Mouse (Mus musculus): ENCODE data around the gene Olfr49.
A peak's percentile ranks its signal among the peaks of the same experiment; 100 is the strongest.

The Olfr49 gene

DNA sequence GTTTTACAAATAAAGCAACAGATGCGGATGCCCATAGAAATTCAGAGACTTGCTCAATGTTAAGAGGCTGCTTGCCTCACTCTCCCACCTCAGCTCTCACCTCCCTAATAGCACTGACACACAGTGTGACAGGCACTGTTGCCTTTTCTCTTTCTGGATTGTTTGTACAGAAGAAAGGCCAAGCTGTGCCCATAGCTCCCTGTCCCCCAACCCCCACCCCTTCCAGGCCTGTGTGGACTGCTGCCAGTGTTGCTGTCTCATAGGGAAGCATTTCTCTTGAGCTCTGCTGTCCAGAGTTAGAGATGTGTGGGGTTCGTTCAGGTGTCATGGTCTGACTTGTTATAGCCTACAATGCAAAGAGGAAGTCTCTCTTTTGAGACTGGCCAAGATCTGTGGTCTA, 24.5 kb downstream of the Olfr49 start:
- DNase-seq, result no peak

DNA sequence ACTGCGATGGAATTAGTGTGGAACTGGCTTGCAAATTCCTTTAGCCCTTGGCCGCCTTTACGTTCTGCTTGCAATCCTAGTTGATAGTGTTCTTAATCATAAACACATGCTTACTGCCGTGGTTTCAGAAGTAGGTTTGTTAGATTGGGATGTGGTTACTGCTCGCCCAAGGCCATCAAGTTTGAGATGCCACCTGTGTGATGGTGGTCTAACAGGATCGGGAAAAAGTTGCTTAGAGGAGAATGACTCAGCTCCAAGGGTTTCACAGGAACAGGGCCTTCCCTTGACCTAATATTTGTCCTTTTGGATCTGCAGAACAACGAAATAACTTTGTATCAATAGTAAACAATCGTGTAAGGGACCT, 25.0 kb downstream of the Olfr49 start:
- no peak for DNase-seq

DNA sequence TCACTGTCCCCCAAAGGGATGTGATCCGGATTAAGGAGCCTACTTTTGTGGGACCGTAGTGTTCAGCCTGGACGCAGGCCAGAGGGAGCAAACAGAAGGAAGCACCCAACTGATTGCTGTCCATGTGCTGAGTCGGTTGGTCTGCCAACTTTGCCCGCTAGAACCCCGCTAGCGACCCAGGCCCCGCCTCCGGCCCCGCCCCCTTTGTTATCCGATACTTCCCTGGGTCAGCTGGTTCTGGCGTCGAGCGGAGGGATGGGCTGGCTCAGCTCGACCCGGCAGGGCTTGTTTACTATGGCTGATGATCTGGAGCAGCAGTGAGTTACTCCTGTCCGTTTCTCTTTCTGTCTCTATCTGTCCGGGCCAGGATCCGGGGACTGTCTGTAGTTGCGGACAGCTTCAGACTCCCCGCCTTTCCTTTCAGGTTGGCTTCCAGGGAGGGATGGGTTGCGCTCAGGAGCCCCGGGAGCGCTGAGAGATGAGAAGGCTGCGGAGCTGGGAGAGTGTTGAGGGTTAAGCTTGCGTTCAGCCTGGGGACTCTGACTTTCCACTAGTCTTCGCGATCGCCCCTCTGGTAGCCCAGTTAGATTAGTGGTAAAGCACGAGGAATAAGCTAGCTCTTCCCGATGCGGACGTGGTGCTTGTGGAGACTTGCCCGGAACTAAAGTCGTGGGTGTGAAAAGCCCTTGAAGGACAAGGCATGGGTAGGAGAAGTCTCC, 25.6 kb downstream of the Olfr49 start:
- peak; percentile 85 for DNase-seq

DNA sequence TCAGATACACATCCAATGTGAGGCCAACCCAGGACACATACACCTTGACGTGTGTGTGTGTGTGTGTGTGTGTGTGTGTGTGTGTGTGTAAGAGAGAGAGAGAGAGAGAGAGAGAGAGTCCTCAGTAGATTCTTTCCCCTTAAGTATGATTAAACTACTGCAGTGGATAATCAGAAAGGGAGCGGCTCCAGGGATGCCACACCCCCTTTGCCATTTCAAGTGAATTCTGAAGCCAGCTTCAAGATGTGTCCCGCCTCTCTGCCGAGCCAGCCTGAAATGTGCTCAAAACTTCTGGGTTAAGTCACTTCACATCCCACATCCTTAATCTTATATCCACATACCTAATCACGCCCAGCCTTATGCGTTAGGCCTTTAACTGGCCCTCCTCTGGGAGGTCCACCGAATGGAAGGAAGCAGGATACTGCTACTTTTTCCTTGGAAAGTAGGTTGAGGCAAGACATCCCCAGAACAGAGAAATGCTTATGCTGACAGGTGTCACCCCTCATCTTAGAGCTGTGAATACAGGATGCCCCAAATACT, 26.5 kb downstream of the Olfr49 start:
- no peak for DNase-seq

DNA sequence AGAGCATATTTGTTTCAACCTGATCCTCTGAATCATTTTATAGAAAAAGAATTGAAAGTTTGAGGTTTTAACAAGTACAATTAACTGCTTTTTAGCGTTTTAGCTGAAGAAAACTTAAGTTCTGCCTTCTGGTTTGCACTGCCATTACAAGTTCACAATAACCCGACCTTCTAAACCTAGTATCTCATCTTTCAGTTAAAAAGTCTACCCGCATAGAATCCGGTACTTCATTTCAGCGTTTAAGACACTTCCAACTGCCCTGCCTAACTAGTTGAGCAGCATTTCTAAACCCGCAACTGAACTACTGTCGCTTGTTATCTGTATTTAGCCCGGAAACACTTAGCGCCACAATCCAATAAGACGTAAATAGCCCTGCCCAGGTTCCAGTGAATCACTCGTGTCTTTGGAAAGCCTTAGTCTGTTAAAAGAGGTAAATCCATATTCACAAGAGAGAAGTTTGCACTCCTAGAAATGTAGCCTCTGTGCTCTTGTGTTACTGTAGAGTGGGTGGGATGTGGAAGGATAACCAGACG, 30.0 kb downstream of the Olfr49 start:
- DNase-seq, result no peak

DNA sequence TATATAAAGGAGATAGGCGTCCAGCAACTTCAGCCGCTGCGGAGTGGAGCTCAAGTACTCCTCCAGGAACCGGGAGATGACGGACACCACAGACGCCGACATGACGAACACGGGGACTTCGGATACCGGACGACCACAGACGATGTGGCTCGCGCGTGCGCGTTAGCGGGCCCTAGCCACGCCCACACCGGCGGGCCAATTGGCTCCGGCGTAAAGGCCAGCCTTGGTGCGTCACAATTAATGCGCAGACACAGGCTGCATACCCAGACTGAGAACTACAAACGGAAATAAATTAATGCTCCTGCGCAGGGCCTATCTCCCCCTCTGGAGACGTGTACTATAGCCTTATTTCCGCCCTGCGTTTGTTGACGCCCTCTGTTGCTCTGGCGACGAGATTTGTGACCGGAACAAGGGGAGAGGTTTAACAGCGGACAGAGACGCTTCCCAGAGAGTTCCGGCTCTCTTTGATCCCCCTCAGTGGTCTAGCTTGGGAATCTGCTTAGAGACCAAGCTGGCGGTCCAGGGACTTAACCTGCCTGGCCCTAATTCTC, 30.9 kb downstream of the Olfr49 start, which contains the start of the genes Dad1 and Abhd4:
TSS of gene Dad1 (minus strand) at position 364 of the 551 bp plus-strand sequence.
TSS of gene Abhd4 (plus strand) at position 448 of the 551 bp plus-strand sequence.
- DNase-seq, result peak; percentile 98

DNA sequence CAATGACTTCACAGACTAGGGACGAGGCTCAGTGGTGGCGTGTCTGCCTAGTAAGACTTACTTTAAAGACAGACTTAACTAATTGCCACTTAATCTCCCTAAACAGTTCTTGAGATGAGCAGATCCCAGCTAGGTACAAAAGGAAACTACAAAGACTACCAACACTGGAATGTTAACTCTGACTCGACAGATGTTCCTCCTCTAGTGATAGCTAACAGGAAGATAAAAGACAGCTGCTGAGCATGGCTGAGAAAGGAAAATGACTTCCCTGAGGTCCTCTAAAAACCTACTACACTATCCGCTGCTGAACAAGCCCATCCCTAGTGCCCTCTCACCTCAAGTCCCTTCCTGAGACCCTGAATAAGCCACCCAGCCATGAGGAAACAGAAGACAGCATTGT, 34.6 kb downstream of the Olfr49 start:
- DNase-seq, result no peak

DNA sequence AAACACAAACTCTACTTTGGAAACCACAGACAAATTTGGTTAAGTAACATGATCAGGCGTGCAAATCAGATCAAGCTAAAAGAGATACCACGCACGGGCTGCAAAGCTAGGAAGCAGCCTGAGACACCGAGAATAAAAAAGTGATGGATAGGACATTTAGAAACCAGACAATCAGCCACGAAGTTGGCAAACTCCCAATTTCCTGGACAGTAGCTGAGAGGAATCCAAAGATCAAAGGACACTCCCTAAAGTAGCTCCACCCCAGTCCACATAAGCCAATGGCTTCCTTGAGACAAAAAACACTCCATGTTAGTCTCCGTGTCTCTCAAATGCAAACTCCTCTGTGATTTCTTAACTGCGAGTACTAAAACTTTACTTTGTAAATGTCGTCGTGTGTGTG, 35.4 kb downstream of the Olfr49 start:
- no peak for DNase-seq

DNA sequence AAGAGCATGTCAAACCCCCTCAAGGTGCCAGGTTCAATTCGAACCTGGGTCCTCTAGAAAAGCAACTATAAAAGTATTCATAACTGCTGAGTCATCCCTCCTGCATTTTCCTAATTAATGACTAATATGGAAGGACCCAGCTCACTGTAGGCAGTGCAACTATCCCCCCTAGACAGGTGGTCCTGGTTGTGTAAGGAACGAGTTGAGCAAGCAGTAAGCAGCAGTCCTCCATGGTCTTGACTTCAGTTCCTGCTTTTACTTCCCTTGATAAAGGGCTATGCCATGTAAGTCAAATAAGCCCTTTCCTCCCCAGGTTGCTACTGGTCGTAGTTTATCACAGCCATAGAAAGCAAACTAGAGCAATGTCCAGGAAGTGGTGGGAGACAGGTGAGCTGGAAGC, 38.5 kb downstream of the Olfr49 start:
- DNase-seq, result no peak

DNA sequence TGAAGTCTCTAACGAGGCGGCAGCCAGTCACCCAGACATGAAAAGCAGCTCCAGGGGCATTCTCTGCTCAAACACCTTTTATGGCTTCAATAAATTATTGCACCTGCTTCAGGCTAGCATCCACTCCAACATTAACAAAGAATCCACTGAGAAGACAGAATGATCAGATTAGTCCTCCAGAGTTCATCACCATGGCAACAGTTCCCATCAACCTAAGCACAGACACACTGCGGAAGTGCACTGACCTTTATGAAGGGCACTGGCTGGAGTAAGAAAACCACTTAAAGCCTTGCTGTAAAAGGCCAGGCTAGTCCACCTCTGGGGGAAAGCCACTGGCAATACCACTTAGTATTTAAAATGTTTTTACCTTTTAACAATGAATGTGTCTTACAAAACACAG, 40.6 kb downstream of the Olfr49 start:
- no peak for DNase-seq

DNA sequence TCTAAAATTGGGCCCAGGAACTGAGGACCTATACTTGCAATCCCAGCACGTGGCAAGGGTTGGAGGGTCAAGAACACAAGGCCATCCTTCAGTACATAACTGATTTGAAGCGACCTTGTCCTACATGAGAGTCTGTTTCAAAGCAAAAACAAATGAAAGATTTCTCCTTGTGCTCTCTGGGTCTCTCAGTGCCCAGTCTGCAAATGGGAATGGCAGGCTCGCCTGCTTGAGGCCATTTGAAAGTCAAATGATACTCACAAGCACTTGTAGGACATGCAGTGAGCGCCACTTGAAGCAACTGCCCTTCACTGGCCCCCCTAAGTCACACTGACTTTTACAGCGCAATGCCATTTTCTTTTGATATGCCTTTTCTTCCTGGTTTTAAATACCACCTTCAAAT, 44.2 kb downstream of the Olfr49 start:
- DNase-seq, result no peak

DNA sequence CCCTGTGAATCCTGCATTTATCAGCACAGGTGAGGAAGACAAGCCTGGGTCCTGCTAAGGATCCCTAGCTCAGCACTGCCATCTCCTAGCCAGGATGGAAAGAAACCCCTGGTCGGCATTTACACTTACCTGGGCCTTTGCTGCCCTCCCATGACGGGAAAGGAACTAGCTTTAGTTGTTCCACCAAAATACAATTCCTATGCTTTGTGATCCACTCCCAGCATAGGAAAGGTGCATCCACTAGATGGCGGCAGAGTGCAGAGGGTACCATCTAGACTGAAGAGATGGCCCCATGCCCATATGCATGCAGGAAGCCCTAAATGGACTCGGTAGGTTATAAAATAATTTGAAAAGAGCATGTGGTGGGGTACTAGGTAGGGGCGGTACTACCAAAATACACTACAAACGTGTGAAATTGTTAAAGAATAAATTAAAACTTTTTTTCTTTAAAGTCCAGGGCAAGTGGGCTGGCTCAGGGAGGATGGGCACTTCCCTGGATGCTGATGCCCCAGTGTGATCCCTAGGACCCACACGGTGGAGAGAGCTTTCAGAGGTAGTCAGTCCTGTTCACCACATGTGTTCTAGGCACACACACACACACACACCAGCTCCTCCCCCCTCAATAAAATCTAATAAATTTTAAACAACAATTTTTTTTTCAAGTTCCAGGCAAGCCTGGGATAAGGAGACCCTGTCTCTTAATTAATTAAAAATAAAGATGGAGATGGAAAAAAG, 45.6 kb downstream of the Olfr49 start:
- peak; percentile 74 for DNase-seq

DNA sequence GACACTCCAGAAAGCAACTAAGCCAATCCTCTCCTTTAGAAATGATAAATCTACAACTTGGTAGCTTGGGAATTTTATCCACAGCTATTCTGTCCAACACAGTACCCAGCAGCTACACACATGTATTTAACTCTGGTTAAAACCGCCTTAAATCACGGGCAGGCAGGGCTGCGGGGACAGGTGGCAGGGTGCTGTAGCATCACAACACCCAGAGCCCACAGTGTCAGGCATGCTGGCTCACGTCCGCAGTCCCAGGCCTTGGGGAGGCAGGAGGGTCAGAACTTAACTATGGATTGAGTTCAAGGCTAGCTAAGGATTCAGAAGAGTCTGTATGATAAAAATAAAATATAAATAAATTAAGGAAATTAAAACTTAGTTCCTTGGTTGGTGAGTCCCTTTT, 47.9 kb downstream of the Olfr49 start:
- no peak for DNase-seq

DNA sequence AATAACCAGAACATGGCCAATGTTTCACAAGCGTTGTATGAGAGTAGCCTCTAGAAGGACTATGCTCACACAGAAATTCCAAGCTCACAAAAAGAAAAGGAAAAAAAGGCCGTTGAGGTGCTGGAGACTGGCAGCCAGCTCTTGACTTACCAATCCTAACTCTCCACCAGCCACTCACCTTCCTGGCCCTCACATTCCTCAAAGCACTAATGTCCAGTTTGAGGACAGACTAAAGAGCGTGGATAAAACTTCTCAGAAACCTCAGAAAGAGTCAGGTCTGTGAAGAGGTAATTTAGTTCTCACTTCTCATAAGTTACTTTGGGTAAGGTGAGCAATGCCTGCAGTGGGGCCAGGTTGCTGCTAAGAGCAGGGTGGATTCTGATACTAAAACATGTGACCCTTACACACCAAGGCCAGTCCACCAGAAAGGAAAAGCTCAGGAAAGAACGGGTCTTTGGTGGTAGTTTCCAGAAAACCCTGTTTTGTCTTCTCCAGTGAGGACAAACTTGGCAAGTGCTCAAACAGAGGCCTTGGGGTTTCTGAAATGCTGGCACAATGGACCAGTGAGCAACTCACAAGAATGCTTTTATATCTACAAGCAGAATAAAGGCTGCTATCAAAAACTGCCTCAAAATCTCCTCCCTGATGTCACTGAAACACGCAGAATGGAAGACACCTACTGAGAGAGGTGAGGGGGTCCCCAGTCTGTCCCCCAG, 48.8 kb downstream of the Olfr49 start:
- no peak for DNase-seq

DNA sequence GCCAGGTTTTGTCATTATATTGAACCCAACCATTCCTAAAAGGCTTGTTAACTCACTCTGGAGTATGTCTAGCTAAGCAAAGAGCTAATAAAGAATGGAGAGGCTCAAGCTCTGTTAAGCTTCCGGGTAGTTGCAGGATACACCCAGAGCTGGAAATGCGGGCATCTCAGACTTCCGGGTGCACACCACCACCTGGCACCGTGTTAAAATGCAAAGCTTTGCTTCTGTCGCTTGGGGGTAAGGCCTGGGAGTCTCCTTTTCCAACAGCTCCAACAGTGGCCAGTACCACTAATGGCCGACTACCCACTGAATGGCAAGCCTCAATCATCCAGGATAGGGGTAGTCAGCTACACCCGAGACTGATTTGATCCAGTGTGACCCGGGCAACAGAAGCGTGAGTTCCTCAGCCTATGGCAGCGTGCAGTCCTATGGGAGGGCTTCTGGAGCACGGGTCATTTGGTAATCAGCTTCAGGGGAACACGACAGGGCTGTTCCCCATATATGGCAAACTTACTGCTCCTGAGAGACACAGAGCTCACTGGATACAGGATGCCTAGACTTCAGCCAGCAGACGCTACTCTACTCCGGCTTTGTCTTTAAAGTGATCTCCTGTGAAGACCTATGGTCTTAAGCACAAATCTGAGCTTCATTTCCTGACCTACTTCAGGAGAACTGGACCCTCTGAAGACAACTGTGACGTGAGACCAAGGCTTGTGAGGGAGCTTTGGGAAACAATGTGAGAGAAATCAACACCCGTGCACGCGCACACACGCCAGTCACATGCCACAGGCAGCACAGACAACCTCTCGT, 50.3 kb downstream of the Olfr49 start:
- no peak for DNase-seq

DNA sequence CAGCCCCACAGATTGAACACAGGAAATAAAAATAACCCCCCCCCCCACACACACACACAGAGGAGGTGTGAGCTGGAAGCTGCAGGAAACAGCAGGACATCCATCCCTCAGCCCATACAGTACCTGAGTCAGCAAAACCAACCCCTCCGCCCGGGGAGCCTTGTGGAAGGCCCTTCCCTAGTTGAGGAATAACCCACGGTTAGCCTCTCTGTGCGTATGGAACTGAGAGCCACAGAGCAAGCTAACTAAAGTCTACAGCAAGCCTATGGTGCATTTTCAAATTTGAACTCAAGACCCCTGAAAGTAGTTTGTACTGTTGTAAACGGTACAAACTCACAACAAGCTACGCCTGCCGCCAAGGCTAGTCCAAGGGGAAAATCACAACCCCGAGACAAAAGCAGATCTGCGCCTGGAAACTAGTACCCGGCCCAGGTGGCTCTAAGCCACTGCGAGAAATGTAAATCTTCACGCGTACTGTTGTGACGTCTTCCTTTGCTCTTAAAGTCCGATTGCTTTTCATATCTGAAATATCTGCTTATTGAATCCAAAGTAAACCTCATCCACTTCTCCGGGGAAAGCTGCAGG, 51.1 kb downstream of the Olfr49 start:
- no peak for DNase-seq

DNA sequence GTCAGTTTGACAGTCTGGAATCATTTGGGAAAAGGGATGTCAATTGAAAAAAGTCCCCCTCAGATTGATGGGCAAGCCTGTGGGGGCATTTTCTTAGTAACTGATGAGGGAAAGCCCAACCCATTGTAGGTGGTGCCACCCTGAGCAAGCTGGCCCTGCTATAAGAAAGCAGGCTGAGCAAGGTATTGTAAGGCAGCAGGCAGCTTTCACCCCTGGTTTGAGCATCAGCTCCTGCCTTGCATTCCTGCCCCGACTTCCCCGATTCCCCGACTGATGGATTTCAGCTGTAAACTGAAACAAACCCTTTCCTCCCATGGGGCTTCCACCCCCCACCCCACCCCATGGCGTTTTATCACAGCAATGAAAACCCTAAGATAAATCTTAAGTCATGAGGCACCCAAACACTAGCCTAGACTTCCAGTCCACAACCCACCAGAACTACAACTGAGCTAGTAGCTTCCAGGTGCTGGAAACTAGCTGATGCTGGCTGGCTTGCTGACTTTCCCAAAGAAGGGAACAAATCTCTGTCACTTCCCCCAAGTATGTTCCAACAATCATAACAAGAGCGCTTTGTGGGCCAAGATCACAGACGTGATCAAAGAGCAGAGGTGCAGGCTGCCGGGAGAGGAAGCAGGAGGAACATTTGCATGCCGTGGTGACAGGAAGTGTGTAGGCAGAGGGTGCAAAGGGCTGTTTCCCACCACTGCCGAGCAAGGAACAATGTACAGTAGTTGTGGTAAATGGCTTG, 51.8 kb downstream of the Olfr49 start:
- DNase-seq, result no peak

DNA sequence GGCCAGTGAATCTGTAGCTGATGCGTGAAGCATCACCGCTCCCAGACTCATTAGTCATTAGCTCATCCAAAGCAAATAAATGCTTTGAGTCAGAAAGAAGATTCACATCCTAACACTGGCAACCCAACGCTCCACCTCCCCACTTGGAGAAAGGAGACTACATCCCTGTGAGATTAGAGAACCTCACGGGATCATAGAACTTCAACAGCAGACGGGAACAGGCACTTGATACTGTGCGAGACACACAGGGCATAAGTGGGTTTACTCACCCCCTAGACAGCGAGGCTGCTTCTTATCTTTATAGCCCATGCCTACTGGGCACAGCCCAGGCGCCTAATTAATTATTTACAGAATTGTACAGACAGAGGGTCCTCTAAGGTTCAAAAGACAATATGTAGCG, 52.6 kb downstream of the Olfr49 start:
- no peak for DNase-seq

DNA sequence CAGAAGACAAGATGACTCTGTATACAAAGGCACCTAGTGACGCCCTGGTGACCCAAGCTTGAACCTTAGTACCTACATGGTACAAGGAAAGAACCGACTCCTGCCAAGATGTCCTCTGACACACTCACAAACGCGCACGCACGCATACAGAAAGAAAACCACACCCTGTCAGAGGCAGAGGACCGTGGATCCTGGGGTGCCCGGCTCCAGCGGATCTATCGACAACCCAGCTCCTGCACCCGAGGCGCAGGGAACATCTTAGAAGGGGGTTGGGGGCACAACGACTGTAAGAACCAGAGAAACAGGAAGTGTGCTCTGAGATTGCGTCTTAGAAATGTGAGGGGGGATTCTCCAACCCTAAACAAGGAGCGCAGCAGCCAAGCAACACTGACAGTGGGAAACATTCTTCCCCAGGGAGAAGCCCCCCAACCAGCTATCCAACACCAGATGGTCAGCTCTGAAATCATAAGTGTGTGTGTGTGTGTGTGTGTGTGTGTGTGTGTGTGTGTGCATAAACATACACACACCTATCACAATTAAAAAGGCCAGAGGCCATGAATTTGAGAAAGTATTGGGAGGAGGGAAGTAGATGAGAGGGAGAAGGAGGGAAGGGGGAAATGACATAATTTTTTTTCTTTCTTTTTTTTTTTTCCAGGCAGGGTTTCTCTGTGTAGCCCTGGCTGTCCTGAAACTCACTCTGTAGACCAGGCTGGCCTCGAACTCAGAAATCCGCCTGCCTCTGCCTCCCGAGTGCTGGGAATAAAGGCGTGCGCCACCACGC, 53.4 kb downstream of the Olfr49 start:
- DNase-seq, result no peak

DNA sequence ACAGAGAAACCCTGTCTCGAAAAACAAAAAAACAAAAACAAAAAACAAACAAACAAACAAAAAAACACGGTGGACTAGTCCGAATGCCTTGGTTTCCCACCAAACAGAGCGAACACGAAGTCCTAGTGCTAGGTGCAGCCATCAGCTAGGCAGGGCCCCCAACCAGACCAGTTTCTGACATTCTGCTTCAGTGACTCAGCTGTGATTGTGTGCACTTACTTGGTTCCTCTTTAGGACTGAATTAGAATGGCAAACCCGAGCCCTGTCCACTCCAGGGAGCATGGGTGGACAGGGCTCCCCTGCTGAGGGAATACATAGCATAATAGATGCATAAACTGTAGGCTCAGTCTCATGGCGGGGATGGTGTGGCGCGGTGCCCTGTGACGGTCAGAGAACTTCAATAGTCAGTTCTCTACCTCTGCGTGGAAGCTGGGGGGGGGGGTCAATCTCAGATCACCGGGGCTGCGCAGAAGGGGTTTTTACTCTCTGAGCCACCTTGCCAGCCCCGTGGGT, 54.0 kb downstream of the Olfr49 start:
- no peak for DNase-seq

All from cerebellum, adult 8-10 months (tissue).